Mouse (Mus musculus): ENCODE measurements around the gene Orai3. TPM values are rescaled to one million over a fixed set of nuclear protein-coding genes. Genes with fewer than 3 reads are reported as not detected.

Gene Orai3
- polyA plus RNA-seq, 1 experiment from 2014 or later, result 26.7 TPM

GRCm38 (mm10) chr7:127748235-127748560 is 21.4 kb upstream of the Orai3 start:
- Histone ChIP-seq H3K9ac (no peak overlapping the region), H3K4me3 (replicated peaks) (peak overlapping the region; percentile 93), H3K36me3 (peaks cover 53% of the 10 kb centered on the region), H3K4me2 (peak overlapping the region; percentile 76), H3K9me3 (replicated peaks) (no peaks in the 10 kb centered on the region), H3K27me3 (no peaks in the 10 kb centered on the region), H3K4me1 (peaks cover 29% of the 10 kb centered on the region), H3K27ac (0 out of 2 replicates have a peak overlapping the region, but pooled peaks have one; percentile 96)
- WGBS, result 90% methylated on average over 28 of the region's 28 CpGs
- ATAC-seq (replicated peaks; ENCODE audit: low FRiP score), result no peak

DNA sequence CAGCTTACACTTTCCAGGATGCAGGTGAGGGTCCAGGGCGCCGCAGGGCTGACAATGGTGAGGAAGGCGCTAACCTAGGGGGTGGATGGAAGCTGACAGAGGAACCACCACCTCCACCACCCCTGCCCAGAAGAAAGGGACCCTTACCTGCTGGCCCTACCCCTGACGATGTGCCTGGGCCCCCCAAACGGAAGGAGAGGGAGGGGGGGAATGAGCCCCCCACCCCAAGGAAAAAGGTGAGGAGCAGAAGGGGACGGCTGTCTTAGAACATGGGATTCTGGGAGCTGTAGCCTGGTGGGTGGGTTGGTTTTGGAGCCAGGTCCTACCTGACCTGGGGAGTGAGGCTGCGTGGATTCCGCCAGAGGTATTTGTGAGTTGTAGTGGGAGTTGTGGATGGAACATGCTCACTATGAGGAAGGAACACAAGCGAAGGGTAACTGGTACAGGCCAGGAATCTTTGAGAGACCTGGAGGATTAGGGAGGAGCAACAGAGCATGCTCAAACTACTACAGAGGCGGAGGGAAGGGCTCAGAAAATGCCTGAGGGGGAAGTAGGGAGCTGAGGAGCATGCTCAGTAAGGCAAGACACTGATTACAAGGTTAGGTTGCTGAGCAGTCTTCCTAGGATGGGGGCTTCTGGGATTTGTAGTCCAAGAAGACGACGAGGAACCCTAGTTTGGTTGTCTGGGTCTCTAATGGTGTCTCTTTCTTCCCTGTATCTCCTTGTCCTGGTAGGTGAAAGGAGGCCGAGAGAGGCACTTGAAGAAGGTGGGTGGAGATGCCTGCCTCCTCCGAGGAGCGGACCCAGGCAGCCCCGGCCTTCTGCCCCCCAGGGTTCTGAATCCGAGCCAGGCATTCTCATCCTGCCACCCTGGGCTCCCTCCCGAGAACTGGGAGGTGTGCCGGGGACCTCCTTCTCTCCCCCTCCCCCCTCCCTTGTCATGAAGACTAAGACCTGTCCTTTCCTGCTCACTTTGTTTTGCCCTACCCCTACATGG is 19.2 kb upstream of the Orai3 start:
- Histone ChIP-seq H3K36me3 (peaks cover 76% of the 10 kb centered on the region), H3K9me3 (replicated peaks) (no peaks in the 10 kb centered on the region), H3K4me2 (no peak overlapping the region), H3K4me3 (replicated peaks) (no peak overlapping the region), H3K27ac (peak overlapping the region; percentile 50; the same call in 1 of the 2 replicates), H3K4me1 (peaks cover 22% of the 10 kb centered on the region), H3K9ac (no peak overlapping the region), H3K27me3 (no peaks in the 10 kb centered on the region)
- 86% methylated on average over 19 of the region's 19 CpGs for WGBS
- ATAC-seq (replicated peaks; ENCODE audit: low FRiP score), result no peak

- Histone ChIP-seq H3K9me3 (replicated peaks) (no peaks in the 10 kb centered on the region), H3K27me3 (no peaks in the 10 kb centered on the region), H3K4me2 (no peak overlapping the region), H3K4me3 (replicated peaks) (no peak overlapping the region), H3K9ac (no peak overlapping the region), H3K27ac (no peak overlapping the region), H3K36me3 (peaks cover 88% of the 10 kb centered on the region), H3K4me1 (peaks cover 33% of the 10 kb centered on the region)
- ATAC-seq (replicated peaks; ENCODE audit: low FRiP score), result no peak
- whole genome bisulfite sequencing, result 97% methylated on average over 5 of the region's 5 CpGs
These were observed 18.0 kb upstream of the Orai3 start for GRCm38 (mm10) chr7:127751619-127752018.

DNA sequence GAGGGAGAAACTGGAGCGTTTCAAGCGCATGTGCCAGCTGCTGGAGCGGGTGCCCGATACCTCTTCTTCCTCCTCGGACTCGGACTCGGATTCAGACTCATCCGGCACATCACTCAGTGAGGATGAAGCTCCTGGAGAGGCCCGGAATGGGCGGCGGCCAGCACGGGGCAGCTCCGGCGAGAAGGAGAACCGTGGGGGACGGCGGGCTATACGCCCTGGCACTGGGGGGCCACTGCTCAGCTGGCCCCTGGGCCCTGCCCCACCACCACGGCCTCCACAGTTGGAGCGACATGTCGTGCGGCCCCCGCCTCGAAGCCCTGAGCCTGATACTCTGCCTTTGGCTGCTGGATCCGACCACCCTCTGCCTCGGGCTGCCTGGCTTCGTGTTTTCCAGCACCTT is 17.5 kb upstream of the Orai3 start:
- H3K4me2 ChIP-seq, result no peak overlapping the region
- H3K4me3 ChIP-seq (replicated peaks), result no peak overlapping the region
- WGBS, result 91% methylated on average over 27 of the region's 27 CpGs
- peaks cover 92% of the 10 kb centered on the region for H3K36me3 ChIP-seq
- H3K27ac ChIP-seq, result no peak overlapping the region
- H3K4me1 ChIP-seq, result peaks cover 38% of the 10 kb centered on the region
- no peaks in the 10 kb centered on the region for H3K9me3 ChIP-seq (replicated peaks)
- ATAC-seq (replicated peaks; ENCODE audit: low FRiP score), result no peak
- no peaks in the 10 kb centered on the region for H3K27me3 ChIP-seq
- H3K9ac ChIP-seq, result no peak overlapping the region

- Histone ChIP-seq H3K27me3 (no peaks in the 10 kb centered on the region), H3K4me2 (no peak overlapping the region), H3K36me3 (peaks cover 100% of the 10 kb centered on the region), H3K9me3 (replicated peaks) (no peaks in the 10 kb centered on the region), H3K27ac (0 out of 2 replicates have a peak overlapping the region, but pooled peaks have one; percentile 6), H3K9ac (no peak overlapping the region), H3K4me3 (replicated peaks) (no peak overlapping the region), H3K4me1 (peaks cover 29% of the 10 kb centered on the region)
- no peak for ATAC-seq (replicated peaks; ENCODE audit: low FRiP score)
- 65% methylated on average over 5 of the region's 5 CpGs for WGBS
These were observed 16.5 kb upstream of the Orai3 start for GRCm38 (mm10) chr7:127753158-127753557.

- Histone ChIP-seq H3K4me3 (replicated peaks) (no peak overlapping the region), H3K9ac (no peak overlapping the region), H3K36me3 (peaks cover 100% of the 10 kb centered on the region), H3K4me2 (no peak overlapping the region), H3K4me1 (peaks cover 23% of the 10 kb centered on the region), H3K27me3 (no peaks in the 10 kb centered on the region), H3K9me3 (replicated peaks) (no peaks in the 10 kb centered on the region), H3K27ac (no peak overlapping the region)
- WGBS, result 84% methylated on average over 7 of the region's 7 CpGs
- ATAC-seq (replicated peaks; ENCODE audit: low FRiP score), result no peak
These were observed 15.9 kb upstream of the Orai3 start for GRCm38 (mm10) chr7:127753741-127754140.

DNA sequence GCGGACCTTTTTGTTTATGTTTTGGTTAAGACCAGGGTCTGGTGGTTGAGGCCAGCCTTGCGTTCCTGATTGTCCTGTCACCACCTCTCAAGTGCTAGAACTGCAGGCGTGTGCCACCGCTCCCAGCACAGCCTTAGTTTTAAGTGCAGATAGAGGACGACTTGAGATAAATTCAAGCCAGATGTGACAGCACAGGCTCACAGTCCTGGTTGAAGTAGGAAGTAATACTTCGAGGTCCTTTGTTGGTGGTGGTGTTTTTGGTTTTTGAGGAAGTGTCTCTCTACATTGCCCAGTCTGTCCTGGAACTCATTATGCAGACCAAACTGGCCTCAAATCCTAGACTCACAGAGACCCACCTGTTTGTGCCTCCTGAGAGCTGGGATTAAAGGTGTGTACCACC is 9.9 kb upstream of the Orai3 start:
- H3K9ac ChIP-seq, result no peak overlapping the region
- H3K27ac ChIP-seq, result no peak overlapping the region
- no peaks in the 10 kb centered on the region for H3K9me3 ChIP-seq (replicated peaks)
- 57% methylated on average over 6 of the region's 6 CpGs for WGBS
- no peak overlapping the region for H3K4me3 ChIP-seq (replicated peaks)
- ATAC-seq (replicated peaks; ENCODE audit: low FRiP score), result no peak
- H3K4me1 ChIP-seq, result peaks cover 30% of the 10 kb centered on the region
- H3K36me3 ChIP-seq, result peaks cover 89% of the 10 kb centered on the region
- no peaks in the 10 kb centered on the region for H3K27me3 ChIP-seq
- H3K4me2 ChIP-seq, result no peak overlapping the region

DNA sequence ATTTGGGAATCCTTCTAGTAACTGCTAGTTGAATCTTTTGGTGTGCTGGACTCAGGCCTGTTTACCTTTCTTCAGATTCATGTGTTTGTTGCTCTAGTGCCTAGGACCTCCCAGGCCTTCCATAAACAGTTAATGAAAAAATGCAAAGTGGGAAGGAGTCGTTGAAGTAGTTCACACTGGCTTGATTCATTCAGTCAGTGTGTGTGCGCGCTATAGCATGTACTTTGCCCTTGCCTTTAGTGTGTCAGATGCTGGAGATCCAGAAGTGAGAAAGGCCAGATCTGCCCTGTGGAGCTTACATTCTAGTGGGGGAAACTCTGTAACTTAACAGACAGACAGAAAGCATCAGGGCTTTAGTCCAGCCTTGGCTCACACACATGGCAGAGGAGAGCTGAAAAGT is 9.1 kb upstream of the Orai3 start:
- peaks cover 30% of the 10 kb centered on the region for H3K4me1 ChIP-seq
- ATAC-seq (replicated peaks; ENCODE audit: low FRiP score), result no peak
- 0 out of 2 replicates have a peak overlapping the region, but pooled peaks have one; percentile 7 for H3K9ac ChIP-seq
- no peak overlapping the region for H3K4me3 ChIP-seq (replicated peaks)
- WGBS, result 68% methylated on average over 3 of the region's 3 CpGs
- no peaks in the 10 kb centered on the region for H3K9me3 ChIP-seq (replicated peaks)
- H3K36me3 ChIP-seq, result peaks cover 89% of the 10 kb centered on the region
- H3K4me2 ChIP-seq, result no peak overlapping the region
- no peaks in the 10 kb centered on the region for H3K27me3 ChIP-seq
- H3K27ac ChIP-seq, result no peak overlapping the region

GRCm38 (mm10) chr7:127761026-127761425 is 8.6 kb upstream of the Orai3 start:
- no peak for ATAC-seq (replicated peaks; ENCODE audit: low FRiP score)
- 38% methylated on average over 7 of the region's 7 CpGs for WGBS
- H3K4me1 ChIP-seq, result peaks cover 24% of the 10 kb centered on the region
- no peak overlapping the region for H3K9ac ChIP-seq
- H3K27me3 ChIP-seq, result no peaks in the 10 kb centered on the region
- no peak overlapping the region for H3K4me3 ChIP-seq (replicated peaks)
- H3K4me2 ChIP-seq, result no peak overlapping the region
- H3K9me3 ChIP-seq (replicated peaks), result no peaks in the 10 kb centered on the region
- H3K27ac ChIP-seq, result no peak overlapping the region
- H3K36me3 ChIP-seq, result peaks cover 89% of the 10 kb centered on the region

DNA sequence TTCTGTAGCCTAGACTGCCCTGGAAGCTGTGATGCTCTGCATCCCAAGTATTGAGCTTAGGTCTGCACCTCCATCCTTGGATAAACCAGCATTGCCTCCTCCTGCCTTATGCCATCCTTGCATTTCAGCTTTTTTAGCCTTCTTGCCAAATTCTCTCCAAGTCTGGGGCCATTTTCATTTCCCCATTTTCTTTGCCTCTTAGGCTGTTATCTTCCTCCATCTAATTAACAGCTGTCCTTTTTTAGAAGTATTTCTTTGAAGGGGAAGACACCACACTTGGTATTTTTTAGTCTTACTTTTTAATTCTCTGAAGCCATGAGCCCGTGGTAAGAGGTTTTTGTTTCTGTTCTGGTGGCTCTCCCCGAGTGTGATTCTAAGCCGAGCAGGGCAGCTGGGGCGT is 6.0 kb upstream of the Orai3 start:
- ATAC-seq (replicated peaks; ENCODE audit: low FRiP score), result no peak
- 90% methylated on average over 4 of the region's 4 CpGs for WGBS

DNA sequence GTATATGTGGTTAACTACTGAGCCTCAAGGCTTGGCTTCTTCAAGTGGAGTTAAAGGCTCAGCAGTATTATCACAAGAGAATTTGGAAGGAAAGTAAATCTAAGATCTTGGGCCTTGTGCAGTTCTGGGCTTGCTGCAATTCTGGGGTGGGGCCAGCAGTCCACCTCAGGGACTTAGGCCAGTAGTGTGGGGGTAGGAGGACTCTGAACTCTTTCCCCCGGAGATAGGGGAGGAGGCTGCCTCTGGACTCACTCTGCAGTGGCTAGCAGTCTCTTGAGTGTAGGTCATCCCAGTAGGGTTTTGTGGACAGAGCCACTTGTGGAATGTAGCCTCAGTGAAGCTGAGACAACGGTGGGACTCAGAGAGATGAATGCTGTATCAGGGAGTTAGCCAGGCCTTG is 3.9 kb upstream of the Orai3 start:
- WGBS, result 86% methylated on average over 2 of the region's 2 CpGs
- no peak overlapping the region for H3K4me2 ChIP-seq
- peaks cover 75% of the 10 kb centered on the region for H3K36me3 ChIP-seq

More for the DNA sequence above, 6.0 kb upstream of the Orai3 start:
- Histone ChIP-seq H3K36me3 (peaks cover 89% of the 10 kb centered on the region), H3K9ac (no peak overlapping the region), H3K4me3 (replicated peaks) (no peak overlapping the region), H3K4me2 (no peak overlapping the region), H3K27ac (no peak overlapping the region), H3K9me3 (replicated peaks) (no peaks in the 10 kb centered on the region), H3K27me3 (no peaks in the 10 kb centered on the region), H3K4me1 (peaks cover 20% of the 10 kb centered on the region)

DNA sequence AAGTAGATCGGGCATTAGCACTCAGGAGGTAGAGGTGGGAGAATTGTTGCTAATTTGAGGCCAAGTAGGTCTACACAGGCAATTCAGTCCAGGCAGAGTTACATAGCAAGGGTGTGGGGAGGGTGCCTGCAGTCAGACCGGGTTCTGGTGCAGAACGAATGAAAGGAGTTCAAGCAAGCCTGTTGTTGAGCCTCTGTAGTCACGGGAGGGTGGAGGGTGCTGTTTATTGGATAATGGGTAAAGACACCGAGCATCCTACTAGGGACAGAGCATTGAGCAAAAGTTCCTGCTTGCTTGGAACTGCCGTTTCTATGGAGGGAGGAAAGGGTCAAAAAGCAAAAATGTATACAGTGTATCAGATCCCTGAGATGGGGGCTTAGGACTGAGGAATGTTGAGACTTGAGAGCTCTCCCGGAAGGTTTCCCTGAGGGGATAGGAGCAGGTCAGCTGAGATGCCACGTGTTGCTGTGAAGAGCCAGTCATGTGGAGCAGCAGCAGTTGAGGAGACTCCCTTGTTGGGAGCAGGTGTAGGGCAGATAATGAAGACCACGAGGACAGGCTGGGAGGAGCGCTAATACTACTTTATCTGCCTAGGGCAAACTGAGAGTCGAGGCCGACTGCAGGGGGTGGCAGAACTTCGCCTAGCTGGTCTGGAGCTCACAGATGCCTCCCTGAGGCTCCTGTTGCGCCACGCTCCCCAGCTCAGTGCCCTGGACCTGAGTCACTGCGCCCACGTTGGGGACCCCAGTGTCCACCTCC is 2.6 kb upstream of the Orai3 start:
- no peaks in the 10 kb centered on the region for H3K27me3 ChIP-seq
- peaks cover 29% of the 10 kb centered on the region for H3K4me1 ChIP-seq
- no peak overlapping the region for H3K9ac ChIP-seq
- H3K9me3 ChIP-seq (replicated peaks), result no peaks in the 10 kb centered on the region
- no peak for ATAC-seq (replicated peaks; ENCODE audit: low FRiP score)
- H3K36me3 ChIP-seq, result peaks cover 63% of the 10 kb centered on the region
- no peak overlapping the region; the same call in 1 of the 2 replicates for H3K4me3 ChIP-seq (replicated peaks)
- 79% methylated on average over 17 of the region's 17 CpGs for WGBS
- no peak overlapping the region for H3K27ac ChIP-seq
- H3K4me2 ChIP-seq, result no peak overlapping the region

More for the DNA sequence above, 3.9 kb upstream of the Orai3 start:
- Histone ChIP-seq H3K4me1 (peaks cover 23% of the 10 kb centered on the region), H3K9ac (no peak overlapping the region), H3K27ac (no peak overlapping the region), H3K4me3 (replicated peaks) (no peak overlapping the region), H3K27me3 (no peaks in the 10 kb centered on the region), H3K9me3 (replicated peaks) (no peaks in the 10 kb centered on the region)
- ATAC-seq (replicated peaks; ENCODE audit: low FRiP score), result no peak
